Mouse (Mus musculus): ENCODE measurements around the gene Tgfbr3.

The Tgfbr3 gene

DNA sequence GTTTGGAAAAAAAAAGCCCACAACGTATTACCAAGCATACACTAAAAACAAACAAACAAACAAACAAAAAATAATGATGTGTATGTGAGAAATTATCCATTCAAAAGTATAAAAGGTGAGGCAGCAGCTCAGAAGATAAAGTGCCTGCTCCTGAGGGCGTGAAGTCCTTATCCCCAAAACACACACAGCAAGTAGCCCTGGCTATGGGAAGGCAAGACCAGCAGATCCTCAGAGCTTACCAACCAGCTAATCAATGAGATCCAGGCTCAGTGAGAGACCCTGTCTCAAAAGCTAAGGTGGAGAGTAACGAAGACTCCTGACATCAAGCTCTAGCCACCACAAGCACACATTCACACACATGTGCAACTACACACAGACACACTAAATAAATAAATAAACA is 70.8 kb downstream of the Tgfbr3 start:
- in situ Hi-C loops (cut with MboI; ENCODE audit: unreplicated experiment in 2 of 2): no loop called here

DNA sequence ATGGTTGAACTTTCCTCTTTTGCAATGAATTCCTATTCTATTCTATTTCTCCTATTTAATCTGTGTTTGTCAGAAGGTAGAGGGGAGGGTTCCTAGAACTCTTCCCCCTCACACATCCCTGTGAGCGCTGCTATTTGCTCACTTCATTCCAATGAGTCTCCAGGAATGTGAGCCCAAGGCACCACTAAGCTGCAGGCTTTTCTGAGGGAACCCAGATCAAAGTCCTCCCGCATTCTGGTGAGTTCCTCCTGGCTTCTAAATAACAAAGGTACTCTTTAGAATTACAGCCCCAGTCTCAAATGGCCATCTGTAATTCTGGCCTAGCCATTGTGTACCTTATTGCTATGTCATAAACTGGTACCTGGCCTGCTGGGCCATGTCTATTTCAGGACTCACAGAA is 72.3 kb downstream of the Tgfbr3 start:
- in situ Hi-C loops (cut with MboI; ENCODE audit: unreplicated experiment in 2 of 2): no loop called here

DNA sequence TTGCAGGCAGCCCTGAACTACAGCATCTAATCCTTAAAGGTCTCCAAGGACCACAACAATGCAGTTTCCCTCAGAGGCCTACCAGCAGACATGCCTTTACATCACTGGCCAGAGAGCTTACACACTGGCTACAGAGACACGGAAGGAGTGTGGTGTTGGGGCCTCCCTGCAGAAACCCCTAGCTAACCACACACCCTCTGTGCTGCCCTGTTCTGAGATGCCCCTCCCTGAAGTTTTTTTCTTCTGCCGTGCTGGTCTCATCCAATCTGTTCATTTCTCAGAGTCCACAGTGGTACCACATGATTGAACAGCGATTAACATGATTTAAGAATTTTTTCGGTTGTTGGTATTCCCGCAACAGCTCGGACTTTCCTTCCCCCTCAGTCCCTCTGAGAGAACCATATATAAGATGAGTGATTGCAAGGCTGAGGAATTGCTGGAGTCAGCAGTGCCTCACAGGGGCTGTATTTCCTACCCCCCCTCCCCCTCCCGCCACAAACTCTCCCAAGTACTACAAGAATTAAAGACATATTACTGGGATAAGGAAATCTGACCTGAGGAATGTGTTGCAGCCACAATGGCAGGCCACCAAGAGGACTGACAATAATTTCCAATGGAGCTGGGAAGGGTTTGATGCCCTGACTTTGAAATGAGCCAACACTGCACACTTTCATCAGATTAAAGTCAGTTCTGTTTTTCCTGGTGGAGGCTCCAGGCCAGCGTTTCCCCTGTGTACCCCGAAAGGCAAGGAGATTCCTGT is 75.9 kb downstream of the Tgfbr3 start:
- in situ Hi-C loops (cut with MboI; ENCODE audit: unreplicated experiment in 2 of 2): no loop called here

DNA sequence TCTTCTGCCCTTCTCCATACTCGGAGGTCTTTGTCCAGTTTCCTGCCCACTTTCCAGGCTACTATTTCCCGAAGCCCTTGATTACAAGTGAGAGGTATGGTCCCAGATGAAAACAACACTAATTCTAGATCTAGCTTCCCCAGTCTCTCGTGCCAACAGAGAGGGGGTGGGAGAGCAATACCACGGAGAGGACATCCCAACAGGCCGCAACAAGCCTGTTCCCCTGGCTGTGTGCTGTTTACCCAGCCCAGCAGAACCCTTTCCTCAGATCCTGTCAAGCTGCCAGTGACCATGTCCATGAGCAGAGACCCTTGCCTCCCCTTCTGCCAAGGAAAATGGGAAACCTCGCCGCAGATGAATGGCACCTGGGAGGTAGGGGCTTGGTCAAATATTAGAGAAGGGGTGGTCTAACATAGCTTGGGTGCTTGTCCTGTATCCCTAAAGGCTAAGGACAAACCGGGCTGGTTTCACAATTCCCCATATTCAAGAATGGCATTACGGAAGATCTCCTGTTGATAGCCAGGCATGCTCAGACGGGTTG is 77.5 kb downstream of the Tgfbr3 start:
- in situ Hi-C loops (cut with MboI; ENCODE audit: unreplicated experiment in 2 of 2): no loop called here

DNA sequence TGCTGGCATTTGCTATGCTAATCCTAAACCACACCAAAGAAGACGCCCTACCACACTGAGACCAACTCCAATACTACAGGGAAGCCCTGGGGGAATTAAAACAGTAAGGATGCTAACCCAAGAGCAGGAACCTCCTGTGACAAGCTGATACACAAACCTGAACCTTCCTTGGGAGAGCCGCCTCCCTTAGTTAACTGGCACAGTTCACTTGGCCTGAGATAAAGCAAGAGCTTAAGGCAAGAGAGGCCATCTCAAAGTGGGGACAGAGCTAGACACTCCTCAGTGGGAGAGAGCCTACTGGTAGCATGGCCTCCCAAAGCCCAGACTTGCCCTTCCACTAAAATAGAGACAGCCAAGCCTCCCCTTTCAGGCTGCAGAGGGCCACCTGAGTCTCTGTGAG is 79.4 kb downstream of the Tgfbr3 start:
- in situ Hi-C loops (cut with MboI; ENCODE audit: unreplicated experiment in 2 of 2): no loop called here

DNA sequence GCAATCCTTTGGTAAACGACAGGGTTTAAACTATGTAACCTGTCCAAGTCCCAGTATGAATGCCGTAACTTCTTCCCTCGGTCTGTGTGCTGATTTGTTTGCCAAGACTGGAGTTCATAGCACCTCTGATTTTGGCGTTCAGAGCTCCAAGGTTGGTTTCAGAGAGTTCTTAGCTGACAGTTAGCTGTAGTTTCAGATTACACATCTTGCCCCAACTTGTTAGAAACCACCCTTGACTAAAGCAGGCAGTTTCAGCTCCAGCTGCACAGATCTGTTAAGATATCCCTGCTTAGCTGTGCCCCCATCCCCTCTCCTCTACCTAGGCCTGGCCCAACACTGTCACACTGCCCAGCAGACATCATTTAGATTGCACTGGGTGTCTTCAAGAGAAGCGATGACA is 81.5 kb downstream of the Tgfbr3 start:
- in situ Hi-C loops (cut with MboI; ENCODE audit: unreplicated experiment in 2 of 2): no loop called here

DNA sequence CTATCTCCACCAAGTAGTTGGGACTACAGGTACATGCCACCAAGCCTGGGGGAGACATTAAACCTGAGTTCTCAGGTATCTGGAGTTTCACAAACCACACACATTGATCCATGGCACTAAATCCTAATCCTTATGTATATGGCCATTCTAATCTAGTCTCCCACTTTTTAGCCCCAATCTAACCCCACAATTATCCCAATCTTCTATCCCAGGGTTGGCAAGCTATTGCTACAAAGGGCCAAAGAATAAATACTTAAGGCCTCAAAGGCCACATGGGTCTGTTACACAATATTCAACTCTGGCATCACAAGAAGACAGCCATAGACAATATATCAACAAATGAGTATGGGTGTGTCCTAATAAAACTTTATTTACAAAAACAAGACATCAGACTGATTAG is 85.1 kb downstream of the Tgfbr3 start:
- in situ Hi-C loops (cut with MboI; ENCODE audit: unreplicated experiment in 2 of 2): no loop called here

DNA sequence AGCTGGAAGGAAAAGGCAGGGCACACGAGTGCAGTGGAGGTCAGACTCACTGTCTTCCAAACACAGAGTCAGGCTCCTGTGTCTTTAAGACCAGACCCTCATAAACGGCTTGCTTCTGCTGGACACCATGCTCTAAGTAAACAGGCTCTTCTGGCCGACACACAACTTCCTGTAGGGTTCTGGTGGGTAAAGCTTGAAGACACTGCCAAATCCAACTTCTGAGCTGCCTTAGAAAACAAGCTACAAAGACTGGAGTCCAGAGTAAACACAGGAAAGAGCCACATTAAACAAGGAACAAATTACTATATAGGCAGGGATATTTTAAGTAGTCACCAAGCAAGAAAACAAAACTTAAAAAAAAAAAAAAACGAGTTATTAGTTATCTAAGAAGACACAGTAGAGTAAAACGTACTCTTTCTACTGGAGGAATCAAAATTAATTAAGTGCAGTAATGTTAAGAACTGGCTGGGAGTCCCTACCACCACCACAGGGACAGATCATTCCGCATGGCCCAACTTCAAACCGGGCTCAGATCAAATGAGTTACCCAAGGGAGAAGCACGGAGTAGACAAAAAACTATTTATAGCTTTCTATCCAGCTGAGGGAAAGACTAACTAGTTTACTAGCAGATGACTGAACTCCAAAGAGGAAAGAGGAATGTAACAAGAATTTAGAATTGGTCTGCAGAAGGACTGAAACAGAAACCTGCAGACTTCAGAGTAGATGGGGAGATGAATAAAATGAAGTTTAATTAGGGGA is 86.4 kb downstream of the Tgfbr3 start:
- in situ Hi-C loops (cut with MboI; ENCODE audit: unreplicated experiment in 2 of 2): no loop called here

DNA sequence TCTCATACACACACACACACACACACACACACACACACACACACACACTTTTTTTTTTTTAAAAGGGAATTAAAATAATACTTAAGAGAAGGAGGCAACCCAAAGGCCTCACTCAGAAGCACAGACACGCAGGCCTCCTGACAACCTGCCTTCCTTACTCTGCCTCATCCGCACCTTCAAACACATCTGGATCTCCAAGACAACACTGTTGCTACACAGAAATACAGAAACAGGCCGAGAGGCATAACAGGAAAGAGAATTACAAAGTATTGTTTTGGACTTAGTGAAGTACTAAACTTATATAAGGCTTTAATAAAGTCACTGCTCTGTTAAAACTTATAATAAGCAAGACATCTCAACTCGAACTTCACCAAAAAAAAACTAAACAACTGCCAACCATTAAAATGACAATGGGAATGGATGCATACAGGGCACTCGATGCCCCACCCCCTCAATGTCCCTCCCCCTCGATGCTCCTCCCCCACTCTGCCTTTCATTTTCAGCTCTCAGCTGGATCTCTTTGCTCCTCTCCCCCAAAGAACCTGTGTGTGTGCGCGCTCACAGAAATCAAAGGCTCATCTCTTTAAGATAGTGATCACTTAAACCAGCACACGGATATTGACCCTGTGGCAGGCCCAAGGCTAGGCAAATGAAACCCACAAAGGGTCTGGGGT is 87.8 kb downstream of the Tgfbr3 start:
- in situ Hi-C loops (cut with MboI; ENCODE audit: unreplicated experiment in 2 of 2): no loop called here

DNA sequence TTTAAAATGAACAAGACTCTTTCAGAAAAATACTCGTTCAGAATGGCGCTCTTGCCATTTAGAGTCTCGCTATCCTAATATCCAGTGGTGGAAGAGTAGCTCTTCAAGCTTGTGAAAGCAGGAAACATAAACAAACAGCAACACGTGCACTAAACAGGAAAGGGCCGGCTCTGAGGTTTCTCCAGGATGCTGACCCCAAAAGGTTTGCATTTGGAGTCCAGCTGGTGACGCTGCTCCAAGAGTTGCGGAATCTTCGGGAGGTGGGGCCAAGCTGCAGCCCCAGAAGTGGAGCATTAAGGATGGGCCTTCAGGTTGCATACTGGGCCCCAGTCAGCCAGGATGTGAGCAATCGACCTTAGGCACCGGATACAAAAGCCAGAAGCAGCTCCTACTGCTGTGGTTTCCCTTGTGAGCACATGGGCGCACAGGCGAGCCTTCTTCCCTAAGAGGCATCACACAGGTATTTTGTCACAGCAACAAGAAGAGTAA is 88.5 kb downstream of the Tgfbr3 start:
- in situ Hi-C loops (cut with MboI; ENCODE audit: unreplicated experiment in 2 of 2): no loop called here

DNA sequence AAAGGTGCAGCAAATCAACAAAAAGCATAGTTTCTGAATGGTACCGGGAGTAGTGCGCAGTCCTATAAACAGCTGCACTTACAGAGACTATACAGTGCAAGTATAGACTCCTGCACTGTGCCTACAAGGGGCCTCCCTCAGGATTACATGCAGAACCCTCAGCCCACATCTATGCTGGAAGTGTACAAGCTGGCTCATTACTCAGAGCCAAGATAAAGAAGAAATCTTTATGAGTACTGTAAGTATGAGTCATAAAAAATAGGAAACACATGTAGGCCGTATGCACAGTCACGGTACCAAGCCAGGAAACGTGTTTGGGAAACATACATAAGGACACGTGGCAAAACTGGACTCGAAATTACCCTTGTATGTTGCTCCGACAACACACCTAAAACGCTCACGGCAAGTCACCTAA is 89.2 kb downstream of the Tgfbr3 start:
- in situ Hi-C loops (cut with MboI; ENCODE audit: unreplicated experiment in 2 of 2): no loop called here

DNA sequence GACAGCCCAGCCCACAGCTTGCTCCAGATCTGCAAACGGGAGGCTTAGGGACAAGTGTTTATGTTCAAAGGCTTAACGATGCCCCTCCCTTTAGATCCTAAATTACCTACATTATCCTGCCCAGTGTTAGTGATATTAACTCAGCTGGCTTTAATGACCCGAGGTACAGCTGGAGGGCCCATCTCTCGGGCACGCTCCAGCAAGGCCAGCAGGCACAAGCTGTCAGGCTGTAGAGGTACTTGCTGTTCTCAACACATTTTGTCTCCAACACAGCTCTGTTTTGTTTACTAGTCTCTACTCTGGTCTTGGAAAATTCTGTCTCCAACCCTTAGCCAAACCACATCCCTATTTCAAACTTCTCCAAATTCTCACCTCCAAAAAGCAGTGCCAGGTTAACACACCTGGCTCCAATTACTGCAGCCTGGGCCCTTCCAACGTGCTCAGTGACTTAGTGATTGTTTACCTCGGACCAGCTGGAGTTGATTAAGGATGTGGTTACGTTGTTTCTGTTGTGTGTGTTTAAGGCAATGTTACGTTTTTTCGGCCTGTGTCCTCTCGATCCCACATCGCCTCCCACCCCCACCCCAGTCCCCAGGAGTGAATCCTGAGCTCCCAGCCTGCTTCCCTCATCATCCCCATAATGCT is 93.6 kb downstream of the Tgfbr3 start:
- in situ Hi-C loops (cut with MboI; ENCODE audit: unreplicated experiment in 2 of 2): no loop called here

DNA sequence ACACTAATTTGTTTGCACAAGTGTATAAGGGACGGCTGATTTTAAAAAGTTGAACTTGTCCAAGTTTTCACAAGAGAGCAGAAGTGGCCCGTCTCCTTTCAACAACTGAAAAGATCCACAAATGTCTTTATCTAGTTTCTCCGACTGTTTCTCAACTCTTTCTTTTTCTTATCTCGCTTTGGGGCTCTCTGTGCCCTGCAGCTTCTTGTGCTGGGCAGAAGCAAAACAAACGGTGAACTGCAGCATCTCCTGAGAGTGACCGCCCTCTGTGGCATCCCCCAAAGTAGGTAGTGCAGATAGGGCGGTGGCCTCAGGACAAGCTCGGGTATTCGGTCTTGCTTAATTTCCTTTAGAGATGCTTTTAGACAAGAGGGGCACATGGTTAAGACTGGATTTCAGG is 96.3 kb downstream of the Tgfbr3 start:
- in situ Hi-C loops (cut with MboI; ENCODE audit: unreplicated experiment in 2 of 2): no loop called here

DNA sequence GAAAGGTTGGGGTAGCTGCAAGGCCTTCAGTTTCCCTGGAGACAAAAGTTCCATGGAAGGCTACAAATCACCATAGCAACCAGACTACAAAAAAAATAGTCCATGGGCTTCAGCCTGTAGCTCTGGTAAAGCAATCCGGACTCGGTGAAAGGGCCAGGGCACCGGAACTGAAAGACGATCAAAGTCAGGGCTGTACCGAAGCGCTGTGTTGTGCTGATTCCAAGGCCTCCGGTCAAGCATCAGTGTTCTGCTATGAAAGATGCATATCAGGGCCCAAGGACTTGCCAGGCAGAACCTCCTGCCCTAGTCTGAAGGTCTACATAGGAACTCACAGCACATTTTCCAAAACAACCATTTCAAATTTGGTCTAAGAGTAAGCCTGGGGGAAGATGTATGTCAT is 97.1 kb downstream of the Tgfbr3 start:
- in situ Hi-C loops (cut with MboI; ENCODE audit: unreplicated experiment in 2 of 2): no loop called here

DNA sequence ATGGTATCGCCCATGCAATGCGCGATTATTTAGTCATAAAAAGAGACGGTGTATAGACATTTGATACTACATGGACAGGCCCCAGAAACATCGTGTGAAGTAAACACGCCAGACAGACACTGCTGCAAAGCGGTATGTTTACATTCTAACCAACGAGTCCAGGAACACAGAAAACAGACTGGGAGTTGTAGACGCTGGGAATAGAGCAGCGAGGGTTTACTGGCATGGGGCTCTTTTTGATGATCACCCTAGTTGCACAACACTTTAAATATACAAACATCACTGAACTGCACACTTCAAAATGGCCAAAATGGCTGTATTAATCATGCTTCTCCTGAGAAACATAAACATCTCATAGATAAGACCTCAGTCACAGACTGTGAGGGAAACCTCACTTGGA is 100.9 kb downstream of the Tgfbr3 start:
- in situ Hi-C loops (cut with MboI; ENCODE audit: unreplicated experiment in 2 of 2): no loop called here

DNA sequence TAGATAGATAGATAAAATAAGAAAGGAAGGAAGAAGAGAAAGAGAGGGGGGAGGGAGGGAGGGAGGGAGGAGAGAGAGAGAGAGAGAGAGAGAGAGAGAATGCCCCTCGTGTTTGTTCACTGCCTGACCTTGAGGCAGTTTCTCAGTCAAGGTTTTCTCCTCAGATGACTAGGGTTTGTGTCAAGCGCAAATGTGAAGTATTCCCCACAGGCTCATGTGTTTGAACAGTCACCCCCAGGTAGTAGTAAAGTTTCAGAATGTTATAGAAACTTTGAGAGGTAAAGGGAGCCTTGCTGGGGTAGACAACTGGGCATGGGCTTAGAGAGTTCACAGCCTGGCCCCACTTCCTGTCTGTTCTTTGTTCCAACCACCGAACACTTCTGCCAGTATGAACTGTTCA is 103.2 kb downstream of the Tgfbr3 start:
- in situ Hi-C loops (cut with MboI; ENCODE audit: unreplicated experiment in 2 of 2): no loop called here

DNA sequence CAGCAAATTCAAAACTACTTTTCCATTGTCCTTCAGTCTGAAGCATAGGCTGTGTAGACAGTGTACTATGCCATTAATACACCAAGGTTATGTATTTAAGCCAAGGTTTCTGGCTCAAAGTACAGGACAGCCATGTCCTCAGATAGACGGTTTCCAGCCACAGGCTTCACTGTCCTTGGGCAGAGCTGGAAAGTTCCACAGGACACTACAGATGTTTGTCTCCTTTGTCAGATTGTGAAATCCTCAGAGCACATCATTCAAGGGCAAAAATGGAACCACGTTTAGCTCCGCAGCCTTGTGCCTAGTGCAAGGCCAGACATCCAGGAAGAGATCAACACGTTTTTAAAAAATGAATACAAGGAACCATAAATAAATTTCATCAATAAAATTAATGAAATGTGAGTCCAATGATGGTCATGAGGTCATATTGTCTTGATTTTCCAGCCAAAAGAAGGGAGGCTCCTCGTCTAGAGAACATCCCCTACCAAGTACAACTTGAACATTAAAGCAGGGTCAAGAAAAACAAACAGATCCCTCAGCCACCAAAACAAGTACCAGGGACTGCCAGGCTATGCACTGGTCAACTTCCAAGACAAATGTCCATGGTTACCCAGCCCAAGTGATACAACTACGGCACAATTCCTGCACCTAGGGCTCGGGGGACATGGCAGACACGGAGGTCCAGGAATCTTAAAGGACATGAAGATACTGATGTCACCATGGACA is 105.1 kb downstream of the Tgfbr3 start:
- in situ Hi-C loops (cut with MboI; ENCODE audit: unreplicated experiment in 2 of 2): no loop called here

DNA sequence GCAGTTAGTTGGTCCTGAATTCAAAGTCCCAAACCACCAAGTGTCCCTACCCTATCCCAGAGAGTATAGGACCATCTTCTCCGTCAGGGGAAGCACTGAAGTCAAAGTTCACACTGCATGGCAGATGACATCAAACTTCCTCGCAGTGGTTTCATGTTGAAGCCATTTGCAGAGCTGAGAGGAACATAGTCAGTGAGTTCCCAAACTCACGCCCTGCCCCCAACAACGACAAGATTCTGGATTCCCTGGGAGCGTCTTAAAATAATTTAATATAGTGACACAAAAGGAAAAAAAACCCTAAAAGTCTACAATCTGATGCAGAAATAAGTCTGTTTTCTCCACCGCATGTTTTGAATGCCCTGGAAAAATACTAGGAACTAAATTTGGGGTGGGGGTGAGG is 105.9 kb downstream of the Tgfbr3 start:
- in situ Hi-C loops (cut with MboI; ENCODE audit: unreplicated experiment in 2 of 2): no loop called here

DNA sequence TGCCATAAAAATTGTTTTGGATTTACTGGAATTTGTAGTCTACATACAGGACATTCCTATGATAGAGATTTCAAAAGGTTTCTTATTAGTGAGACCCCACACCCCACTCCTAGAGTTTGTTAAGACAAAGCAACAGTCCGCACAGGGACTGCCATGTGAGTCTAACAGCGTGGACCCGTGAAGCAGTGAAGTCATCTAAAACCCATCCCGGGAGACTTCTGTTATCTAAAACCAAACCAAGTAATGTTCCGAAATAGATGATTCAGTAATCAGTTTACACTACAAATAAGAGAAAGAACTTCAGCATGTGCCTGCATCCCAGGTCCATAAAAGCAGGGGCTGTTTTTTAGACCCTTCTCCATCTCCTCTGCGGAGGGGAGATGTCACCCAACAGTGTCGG is 106.7 kb downstream of the Tgfbr3 start:
- in situ Hi-C loops (cut with MboI; ENCODE audit: unreplicated experiment in 2 of 2): no loop called here

DNA sequence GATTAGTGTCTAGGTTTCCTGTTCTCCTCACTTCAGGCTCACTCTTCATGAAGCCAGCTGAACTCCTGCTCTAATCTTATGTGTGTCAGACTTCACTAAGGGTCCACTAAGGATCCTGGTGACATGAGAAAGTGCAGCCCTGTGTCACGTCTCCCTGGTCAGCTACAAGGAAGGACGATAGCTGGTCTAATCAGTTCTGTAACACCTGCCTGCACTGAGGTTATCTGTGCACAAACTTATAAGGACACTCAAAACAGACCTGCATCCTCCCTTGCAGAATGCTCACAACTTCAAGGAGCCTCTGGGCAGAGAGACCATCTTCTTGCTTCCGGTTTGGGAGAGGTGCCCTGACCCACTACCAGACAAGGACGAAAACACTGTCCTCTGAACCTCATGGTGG is 107.6 kb downstream of the Tgfbr3 start:
- in situ Hi-C loops (cut with MboI; ENCODE audit: unreplicated experiment in 2 of 2): no loop called here

All from v-Abl transformed pro-B cells (cell line).